Mouse (Mus musculus) urinary bladder, postnatal 25 days (tissue): Measurements from ENCODE around the gene Plekhd1.
A peak's percentile ranks its signal among the peaks of the same experiment; 100 is the strongest.

Experiments
- DNase-seq: peaks from one replicate; pipeline ENCODE4 v3.0.0; 2022; ENCODE audit warnings: low spot score

The Plekhd1 gene

GRCm38 (mm10) chr12:80751556-80751955 is 59.2 kb downstream of the Plekhd1 start:
- no peak for DNase-seq

GRCm38 (mm10) chr12:80757751-80758558 is 65.6 kb downstream of the Plekhd1 start:
- DNase-seq, result peak; percentile 56

GRCm38 (mm10) chr12:80758559-80759386 is 66.4 kb downstream of the Plekhd1 start:
- peak; percentile 32 for DNase-seq

- no peak for DNase-seq
Observed at GRCm38 (mm10) chr12:80759387-80759712, 67.0 kb downstream of the Plekhd1 start.

GRCm38 (mm10) chr12:80759713-80760395 is 67.5 kb downstream of the Plekhd1 start:
- no peak for DNase-seq

GRCm38 (mm10) chr12:80760396-80760801 is 68.0 kb downstream of the Plekhd1 start, which contains the start of gene Ccdc177:
TSS of gene Ccdc177 (minus strand) at chr12:80760687.
- peak; percentile 76 for DNase-seq

GRCm38 (mm10) chr12:80762982-80763381 is 70.6 kb downstream of the Plekhd1 start:
- DNase-seq, result no peak

- DNase-seq, result no peak
Observed at GRCm38 (mm10) chr12:80764116-80764515, 71.7 kb downstream of the Plekhd1 start.

- DNase-seq, result peak; percentile 79
Observed at GRCm38 (mm10) chr12:80769697-80770096, 77.3 kb downstream of the Plekhd1 start.
